Mouse (Mus musculus) lung, embryonic 14.5 days (tissue): Measurements from ENCODE around the gene Dcp1a. TPM values are rescaled to one million over a fixed set of nuclear protein-coding genes. Genes with fewer than 3 reads are reported as not detected.
"Not testable (repeated sequence)": the region's sequence is repeated elsewhere in the genome, so short reads cannot be mapped to it uniquely, and the experiment has no call there.

ENCODE experiments used
- ATAC-seq: fragments of 200-750 bp; cut with Nextera tagmentation; 2 replicates; pipeline ENCODE4 v1.8.0; 2017; ENCODE audit warnings: mild to moderate bottlenecking, moderate TSS enrichment, moderate library complexity; ENCODE audit not compliant: insufficient read depth
- DNase-seq: peaks from one replicate; pipeline ENCODE4 v3.0.0-alpha.2; 2015
- H3K27ac ChIP-seq: fragments of 300-500 bp; sonication (generic); 2 replicates; pipeline ENCODE4 v1.5.1; 2014; ENCODE audit warnings: low read depth, mild to moderate bottlenecking, moderate library complexity
- H3K27me3 ChIP-seq: fragments of 300-500 bp; sonication (generic); 2 replicates; pipeline ENCODE4 v1.6.1; 2014; ENCODE audit warnings: low read length, control low read depth; ENCODE audit not compliant: insufficient read depth
- H3K36me3 ChIP-seq: fragments of 300-500 bp; sonication (generic); 2 replicates; pipeline ENCODE4 v1.6.1; 2014; ENCODE audit warnings: control low read depth; ENCODE audit not compliant: insufficient read depth
- H3K4me1 ChIP-seq: fragments of 300-500 bp; sonication (generic); 2 replicates; pipeline ENCODE4 v1.6.1; 2014; ENCODE audit warnings: antibody characterized with exemption, control low read depth; ENCODE audit not compliant: insufficient read depth
- H3K4me2 ChIP-seq: fragments of 300-500 bp; sonication (generic); 2 replicates; pipeline ENCODE4 v1.6.1; 2014; ENCODE audit warnings: mild to moderate bottlenecking
- H3K4me3 ChIP-seq: fragments of 300-500 bp; sonication (generic); 2 replicates; pipeline ENCODE4 v1.5.1; 2014; ENCODE audit warnings: low read depth, low read length
- H3K9ac ChIP-seq: fragments of 300-500 bp; sonication (generic); 2 replicates; pipeline ENCODE4 v1.6.1; 2014
- H3K9me3 ChIP-seq: fragments of 300-500 bp; sonication (generic); 2 replicates; pipeline ENCODE4 v1.6.1; 2016; ENCODE audit warnings: low read depth, low read length, control low read depth
- CTCF ChIP-seq: IDR thresholded peaks from 2 replicates; pipeline ENCODE4 v1.5.1; 2016; ENCODE audit warnings: antibody characterized with exemption, low read depth
- WGBS: fragments of 180-500 bp; shearing (Covaris S2); extraction: QIAGEN DNeasy Blood & Tissue Kit; methylation state at CpG from one replicate; pipeline ENCODE4 v1.1.7; 2014; 5-methylcytosine and 5-hydroxymethylcytosine counted together
- polyA plus RNA-seq: library from polyadenylated mRNA; unstranded; fragments of >200 nt; fragmentation: Nextera tagmentation; extraction: Ambion mirVana; gene quantifications from 2 replicates; pipeline ENCODE4 v1.2.1, GENCODE M21; 2014

Gene Dcp1a
- polyA plus RNA-seq, 1 experiment from 2014 or later, result 35.0 TPM

DNA sequence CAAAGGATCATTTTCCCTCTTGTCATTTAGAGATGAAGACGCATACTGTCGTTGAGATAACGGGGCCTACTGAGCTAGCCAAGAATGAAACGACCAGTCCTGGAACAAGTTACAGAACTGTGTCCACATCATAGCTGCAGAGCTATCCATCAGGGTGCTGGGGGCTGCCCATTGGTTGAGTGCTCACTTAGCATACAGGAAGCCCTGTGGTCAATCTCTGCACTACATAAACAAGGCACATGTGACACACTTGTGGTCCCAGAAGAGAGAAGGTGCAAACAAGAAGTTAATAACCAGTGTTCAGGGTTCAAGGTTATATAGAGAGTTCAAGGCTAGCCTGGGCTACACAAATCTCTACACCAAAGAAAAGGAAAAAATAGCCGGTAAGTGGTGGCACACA, 52.1 kb downstream of the Dcp1a start:
- Histone ChIP-seq H3K27ac (no peak overlapping the region), H3K9ac (no peak overlapping the region), H3K4me3 (no peak overlapping the region), H3K4me2 (no peak overlapping the region), H3K27me3 (no peaks in the 10 kb centered on the region), H3K9me3 (no peaks in the 10 kb centered on the region), H3K4me1 (no peaks in the 10 kb centered on the region), H3K36me3 (peaks cover 24% of the 10 kb centered on the region)
- ATAC-seq, result no peak
- no peak for TF ChIP-seq CTCF
- no peak for DNase-seq
- WGBS, result 74% methylated on average over 5 of the region's 5 CpGs

- 90% methylated on average over 6 of the region's 6 CpGs for WGBS
- TF ChIP-seq CTCF, result no peak
- H3K9ac ChIP-seq, result no peak overlapping the region
- ATAC-seq (no peak), DNase-seq (no peak)
- peaks cover 21% of the 10 kb centered on the region for H3K36me3 ChIP-seq
- H3K4me2 ChIP-seq, result no peak overlapping the region
- no peaks in the 10 kb centered on the region for H3K9me3 ChIP-seq
- H3K27me3 ChIP-seq, result no peaks in the 10 kb centered on the region
- H3K4me1 ChIP-seq, result no peaks in the 10 kb centered on the region
- no peak overlapping the region for H3K27ac ChIP-seq
- H3K4me3 ChIP-seq, result no peak overlapping the region
These were observed 52.6 kb downstream of the Dcp1a start for GRCm38 (mm10) chr14:30531896-30532295.

DNA sequence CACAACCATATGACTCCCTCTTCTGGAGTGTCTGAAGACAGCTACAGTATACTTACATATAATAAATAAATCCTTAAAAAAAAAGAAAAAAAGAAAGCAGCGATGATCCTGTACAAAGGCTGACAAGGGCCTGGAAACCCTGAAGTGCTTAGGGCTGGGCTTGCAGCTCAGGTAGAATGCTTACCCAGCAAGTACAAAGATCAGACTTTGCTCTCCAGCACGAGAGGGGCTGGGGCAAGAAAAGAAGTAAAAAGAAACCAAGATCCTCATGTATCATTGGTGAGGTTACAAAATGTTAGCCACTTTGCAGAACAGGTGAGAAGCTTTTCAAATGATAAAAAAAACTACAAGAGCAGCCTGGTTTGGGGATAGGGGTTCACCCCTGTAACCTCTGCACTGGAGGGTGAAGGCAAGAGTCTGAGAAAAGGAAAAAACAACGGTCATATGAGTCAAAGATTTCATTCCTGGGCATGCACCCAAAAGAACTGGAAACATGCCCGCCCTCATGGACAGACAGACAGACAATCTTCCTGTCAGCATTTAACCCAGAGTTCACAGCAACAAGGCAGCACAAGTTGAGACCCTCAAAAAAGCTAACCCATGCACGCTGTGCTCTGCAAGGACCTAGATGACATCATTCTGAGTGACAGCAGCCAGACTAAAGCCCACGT, 54.6 kb downstream of the Dcp1a start:
- H3K9ac ChIP-seq, result no peak overlapping the region
- H3K4me3 ChIP-seq, result no peak overlapping the region
- ATAC-seq, result no peak
- H3K36me3 ChIP-seq, result 0 out of 2 replicates have a peak, but pooled peaks cover 5% of the 10 kb centered on the region
- DNase-seq, result no peak
- no peak for TF ChIP-seq CTCF
- no peak overlapping the region for H3K27ac ChIP-seq
- no peaks in the 10 kb centered on the region for H3K27me3 ChIP-seq
- no peaks in the 10 kb centered on the region for H3K4me1 ChIP-seq
- H3K4me2 ChIP-seq, result no peak overlapping the region
- H3K9me3 ChIP-seq, result no peaks in the 10 kb centered on the region
- 70% methylated on average over 6 of the region's 6 CpGs for WGBS

DNA sequence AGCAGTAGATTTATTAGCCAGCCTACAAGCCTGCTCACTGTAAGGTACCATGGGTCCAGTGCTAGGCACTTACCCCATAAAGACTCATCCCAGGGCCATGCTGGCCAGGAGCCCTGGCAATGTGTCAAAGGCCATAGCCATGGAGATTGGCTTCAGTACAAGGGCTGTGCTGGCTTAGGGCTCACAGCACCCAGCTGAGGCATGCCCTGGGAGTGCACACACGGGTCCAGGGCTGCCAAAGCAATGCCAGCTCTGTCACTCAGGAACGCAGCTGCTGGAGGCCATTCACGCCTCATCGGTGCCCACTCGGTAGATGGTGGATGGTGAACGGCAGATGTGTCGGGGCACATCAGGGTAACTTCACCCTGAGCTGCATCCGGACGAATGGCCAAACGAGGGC, 62.2 kb downstream of the Dcp1a start:
- Histone ChIP-seq H3K27me3 (no peaks in the 10 kb centered on the region), H3K4me3 (no peak overlapping the region), H3K4me1 (no peaks in the 10 kb centered on the region), H3K9me3 (no peaks in the 10 kb centered on the region), H3K27ac (no peak overlapping the region), H3K36me3 (no peaks in the 10 kb centered on the region), H3K9ac (no peak overlapping the region), H3K4me2 (no peak overlapping the region)
- 78% methylated on average over 10 of the region's 10 CpGs for WGBS
- DNase-seq (no peak), ATAC-seq (no peak)
- TF ChIP-seq CTCF, result no peak

- not testable (repeated sequence) for H3K9me3 ChIP-seq, ATAC-seq, DNase-seq, H3K4me1 ChIP-seq, H3K27ac ChIP-seq, H3K9ac ChIP-seq, H3K36me3 ChIP-seq, H3K4me2 ChIP-seq, H3K4me3 ChIP-seq, H3K27me3 ChIP-seq
- WGBS, result 80% methylated on average over 5 of the region's 5 CpGs
These were observed 64.0 kb downstream of the Dcp1a start for GRCm38 (mm10) chr14:30543331-30543730.

DNA sequence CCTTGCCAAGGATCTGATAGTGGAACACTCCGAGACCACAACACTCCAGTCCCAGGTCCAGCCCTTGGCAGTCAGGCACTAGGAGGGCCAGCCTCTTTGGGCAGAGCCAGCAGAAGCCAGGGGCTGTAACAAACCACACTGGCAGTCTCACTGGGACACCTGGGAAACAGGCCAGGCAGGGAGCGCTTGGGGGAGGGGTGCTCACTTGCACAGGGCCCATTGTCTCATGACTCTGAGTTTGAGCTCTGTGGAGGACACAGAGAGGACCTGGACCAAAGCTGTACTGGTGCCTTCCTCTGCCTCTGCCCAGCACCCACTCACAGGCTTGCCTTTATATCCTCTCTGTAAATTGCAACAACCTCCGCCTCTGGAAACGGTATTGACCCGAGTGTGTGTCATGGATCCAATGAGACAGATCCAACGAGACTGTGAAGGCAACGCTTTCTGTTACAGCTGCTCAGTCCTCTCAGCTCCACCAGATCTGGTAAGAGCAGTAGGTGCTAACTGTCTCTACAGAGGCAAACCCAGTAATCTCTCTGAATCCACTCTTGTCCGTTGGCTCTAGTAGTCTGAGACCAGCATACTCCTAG, 68.9 kb downstream of the Dcp1a start, which contains the start of gene Tkt:
Gene Tkt, plus strand, starts transcription at position 229 of the 590 bp plus-strand sequence.
- Histone ChIP-seq H3K9ac (peak within 1 kb of the TSS; percentile 90), H3K36me3 (0 out of 2 replicates have a peak, but pooled peaks cover 2% of the 10 kb centered on the region), H3K4me1 (peaks cover 14% of the 10 kb centered on the region; the same call in 1 of the 2 replicates), H3K9me3 (no peaks in the 10 kb centered on the region), H3K4me2 (peak within 1 kb of the TSS; percentile 97), H3K27me3 (no peaks in the 10 kb centered on the region), H3K4me3 (peak within 1 kb of the TSS; percentile 83), H3K27ac (peak within 1 kb of the TSS; percentile 93)
- TF ChIP-seq CTCF, result no peak
- WGBS, result 19% methylated on average over 8 of the region's 8 CpGs
- ATAC-seq (peak; percentile 32; the same call in 1 of the 2 replicates), DNase-seq (peak; percentile 53)

DNA sequence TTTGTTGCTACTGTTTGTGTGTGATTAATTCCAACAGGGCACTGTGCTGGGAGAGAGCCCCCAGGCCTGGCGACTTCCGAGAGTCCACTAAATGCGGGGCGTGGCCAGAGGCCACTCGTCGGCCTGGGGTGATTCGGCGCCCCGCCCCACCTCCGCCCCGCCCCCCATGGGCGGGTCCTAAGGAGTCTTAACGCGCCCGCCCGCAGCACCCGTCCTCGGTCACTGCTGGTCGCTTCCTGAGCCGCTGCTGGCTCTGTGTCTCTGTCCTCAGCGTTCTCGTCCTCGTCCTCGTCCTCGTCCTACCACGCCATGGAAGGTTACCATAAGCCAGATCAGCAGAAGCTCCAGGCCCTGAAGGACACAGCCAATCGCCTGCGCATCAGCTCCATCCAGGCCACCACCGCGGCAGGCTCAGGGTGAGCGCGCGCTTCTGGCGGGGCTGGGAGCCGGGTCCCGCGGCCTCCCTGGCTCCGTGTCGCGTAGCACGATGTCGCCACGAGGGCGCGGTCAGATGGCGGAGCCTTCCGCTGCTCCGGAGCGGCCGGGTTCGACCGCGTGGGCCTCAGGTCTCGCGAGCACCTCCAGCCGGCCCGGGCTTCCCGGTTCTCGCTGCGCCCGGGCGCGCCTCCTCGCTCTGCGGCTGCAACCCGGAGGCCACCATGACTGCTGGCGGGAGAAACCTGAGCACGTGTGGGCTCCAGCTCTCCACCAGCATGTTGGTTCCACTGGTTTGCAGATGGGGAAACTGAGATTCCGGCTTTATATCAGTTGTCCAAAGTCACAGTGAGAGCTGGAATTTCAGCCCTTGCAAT, 69.8 kb downstream of the Dcp1a start:
- no peak for TF ChIP-seq CTCF
- DNase-seq (peak; percentile 99), ATAC-seq (peak; percentile 95)
- H3K4me3 ChIP-seq, result peak overlapping the region; percentile 83
- peaks cover 14% of the 10 kb centered on the region; the same call in 1 of the 2 replicates for H3K4me1 ChIP-seq
- no peaks in the 10 kb centered on the region for H3K9me3 ChIP-seq
- H3K27me3 ChIP-seq, result no peaks in the 10 kb centered on the region
- H3K27ac ChIP-seq, result peak overlapping the region; percentile 93
- H3K36me3 ChIP-seq, result peaks cover 11% of the 10 kb centered on the region
- under 1% methylated on average over 69 of the region's 69 CpGs for WGBS
- H3K9ac ChIP-seq, result peak overlapping the region; percentile 90
- peak overlapping the region; percentile 97 for H3K4me2 ChIP-seq
